Mouse (Mus musculus) liver, embryonic 15.5 days (tissue): Measurements from ENCODE around the gene Trim33. TPM values are rescaled to one million over a fixed set of nuclear protein-coding genes. Genes with fewer than 3 reads are reported as not detected.
A peak's percentile ranks its signal among the peaks of the same experiment; 100 is the strongest.

Source experiments
- ATAC-seq: fragments of 200-750 bp; cut with Nextera tagmentation; 2 replicates; pipeline ENCODE4 v1.8.0; 2017; ENCODE audit warnings: moderate number of reproducible peaks, mild to moderate bottlenecking, moderate library complexity; ENCODE audit not compliant: insufficient read depth
- H3K27ac ChIP-seq: fragments of 300-500 bp; sonication (generic); replicated peaks from 2 replicates; pipeline ENCODE4 v1.5.1; 2015; ENCODE audit warnings: mild to moderate bottlenecking, inconsistent platforms
- H3K27me3 ChIP-seq: fragments of 300-500 bp; sonication (generic); 2 replicates; pipeline ENCODE4 v1.6.1; 2015; ENCODE audit warnings: mild to moderate bottlenecking, inconsistent platforms
- H3K36me3 ChIP-seq: fragments of 300-500 bp; sonication (generic); replicated peaks from 2 replicates; pipeline ENCODE4 v1.6.1; 2015; ENCODE audit warnings: moderate library complexity, mild to moderate bottlenecking, inconsistent platforms
- H3K4me1 ChIP-seq: fragments of 300-500 bp; sonication (generic); replicated peaks from 2 replicates; pipeline ENCODE4 v1.6.1; 2015; ENCODE audit warnings: inconsistent platforms
- H3K4me2 ChIP-seq: fragments of 300-500 bp; sonication (generic); 2 replicates; pipeline ENCODE4 v1.6.1; 2015; ENCODE audit warnings: moderate library complexity, mild to moderate bottlenecking, inconsistent platforms
- H3K4me3 ChIP-seq: fragments of 300-500 bp; sonication (generic); replicated peaks from 2 replicates; pipeline ENCODE4 v1.5.1; 2015; ENCODE audit warnings: mild to moderate bottlenecking, inconsistent platforms
- H3K9ac ChIP-seq: fragments of 300-500 bp; sonication (generic); 2 replicates; pipeline ENCODE4 v1.6.1; 2015; ENCODE audit warnings: moderate library complexity, mild to moderate bottlenecking, inconsistent platforms
- H3K9me3 ChIP-seq: fragments of 300-500 bp; sonication (generic); replicated peaks from 2 replicates; pipeline ENCODE4 v1.6.1; 2016; ENCODE audit warnings: inconsistent platforms
- WGBS: fragments of 180-500 bp; shearing (Covaris S2); methylation state at CpG from one replicate; pipeline ENCODE4 v1.1.7; 2015; ENCODE audit warnings: mixed read lengths; ENCODE audit not compliant: insufficient replicate concordance; 5-methylcytosine and 5-hydroxymethylcytosine counted together
- polyA plus RNA-seq: library from polyadenylated mRNA; unstranded; fragments of >200 nt; fragmentation: Nextera tagmentation; extraction: Ambion mirVana; gene quantifications from 2 replicates; pipeline ENCODE4 v1.2.1, GENCODE M21; 2015

Trim33 gene
- polyA plus RNA-seq = 5.2 and 5.8 TPM in 2 replicates

- Histone ChIP-seq H3K4me2 (peak within 1 kb of the TSS; percentile 84), H3K36me3 (peaks cover 15% of the 10 kb centered on the region), H3K4me1 (peaks cover 30% of the 10 kb centered on the region), H3K9me3 (no peaks in the 10 kb centered on the region), H3K27me3 (no peaks in the 10 kb centered on the region), H3K4me3 (peak within 1 kb of the TSS; percentile 99), H3K9ac (peak within 1 kb of the TSS; percentile 99), H3K27ac (peak within 1 kb of the TSS; percentile 91)
- ATAC-seq = peak; percentile 91
- WGBS = under 1% methylated on average over 119 of the region's 136 CpGs
Observed at GRCm38 (mm10) chr3:103279182-103280149, at the start of gene Trim33. Gene Trim33 (plus strand): TSS chr3:103279293.

- Histone ChIP-seq H3K9me3 (no peaks in the 10 kb centered on the region), H3K4me3 (no peak overlapping the region), H3K27ac (no peak overlapping the region), H3K27me3 (no peaks in the 10 kb centered on the region), H3K4me2 (no peak overlapping the region), H3K4me1 (no peaks in the 10 kb centered on the region), H3K36me3 (no peaks in the 10 kb centered on the region), H3K9ac (no peak overlapping the region)
- 59% methylated on average over 4 of the region's 4 CpGs for WGBS
- no peak for ATAC-seq
Observed at GRCm38 (mm10) chr3:103232398-103232797, 46.7 kb upstream of the Trim33 start.

GRCm38 (mm10) chr3:103241524-103241923 lies 37.6 kb upstream of the Trim33 start:
- no peaks in the 10 kb centered on the region for H3K27me3 ChIP-seq
- H3K9ac ChIP-seq = no peak overlapping the region
- no peak overlapping the region for H3K4me3 ChIP-seq
- no peaks in the 10 kb centered on the region for H3K9me3 ChIP-seq
- no peak overlapping the region for H3K4me2 ChIP-seq
- ATAC-seq = no peak
- no peaks in the 10 kb centered on the region for H3K36me3 ChIP-seq
- H3K27ac ChIP-seq = no peak overlapping the region
- H3K4me1 ChIP-seq = no peaks in the 10 kb centered on the region
- WGBS = 62% methylated on average over 2 of the region's 2 CpGs

- no peak overlapping the region for H3K9ac ChIP-seq
- H3K4me1 ChIP-seq = no peaks in the 10 kb centered on the region
- H3K27ac ChIP-seq = no peak overlapping the region
- ATAC-seq = no peak
- H3K4me2 ChIP-seq = no peak overlapping the region
- no peaks in the 10 kb centered on the region for H3K36me3 ChIP-seq
- 66% methylated on average over 3 of the region's 3 CpGs for WGBS
- H3K9me3 ChIP-seq = no peaks in the 10 kb centered on the region
- no peaks in the 10 kb centered on the region for H3K27me3 ChIP-seq
- H3K4me3 ChIP-seq = no peak overlapping the region
Observed at GRCm38 (mm10) chr3:103242156-103242555, 36.9 kb upstream of the Trim33 start.

- Histone ChIP-seq H3K27ac (no peak overlapping the region), H3K36me3 (no peaks in the 10 kb centered on the region), H3K9ac (no peak overlapping the region), H3K4me2 (no peak overlapping the region), H3K27me3 (no peaks in the 10 kb centered on the region), H3K4me3 (no peak overlapping the region), H3K9me3 (no peaks in the 10 kb centered on the region), H3K4me1 (no peaks in the 10 kb centered on the region)
- ATAC-seq = no peak
- WGBS = 63% methylated on average over 2 of the region's 2 CpGs
Observed at GRCm38 (mm10) chr3:103243491-103243890, 35.6 kb upstream of the Trim33 start.

GRCm38 (mm10) chr3:103246627-103247260 lies 32.3 kb upstream of the Trim33 start:
- Histone ChIP-seq H3K4me1 (no peaks in the 10 kb centered on the region), H3K4me2 (no peak overlapping the region), H3K36me3 (no peaks in the 10 kb centered on the region), H3K9me3 (no peaks in the 10 kb centered on the region), H3K9ac (no peak overlapping the region), H3K27me3 (no peaks in the 10 kb centered on the region), H3K4me3 (no peak overlapping the region), H3K27ac (no peak overlapping the region)
- no peak for ATAC-seq
- whole genome bisulfite sequencing = 67% methylated on average over 17 of the region's 17 CpGs

GRCm38 (mm10) chr3:103256089-103256819 lies 22.8 kb upstream of the Trim33 start:
- Histone ChIP-seq H3K27me3 (no peaks in the 10 kb centered on the region), H3K9me3 (no peaks in the 10 kb centered on the region), H3K4me1 (peaks cover 13% of the 10 kb centered on the region), H3K4me3 (no peak overlapping the region), H3K4me2 (no peak overlapping the region), H3K9ac (no peak overlapping the region; the same call in 1 of the 2 replicates), H3K36me3 (no peaks in the 10 kb centered on the region), H3K27ac (no peak overlapping the region)
- WGBS = 10% methylated on average over 10 of the region's 10 CpGs
- ATAC-seq = peak; percentile 70

- no peak overlapping the region for H3K9ac ChIP-seq
- no peaks in the 10 kb centered on the region for H3K27me3 ChIP-seq
- H3K4me3 ChIP-seq = no peak overlapping the region
- H3K36me3 ChIP-seq = no peaks in the 10 kb centered on the region
- no peak overlapping the region for H3K27ac ChIP-seq
- H3K4me2 ChIP-seq = no peak overlapping the region
- WGBS = 72% methylated on average over 12 of the region's 12 CpGs
- H3K9me3 ChIP-seq = no peaks in the 10 kb centered on the region
- H3K4me1 ChIP-seq = no peaks in the 10 kb centered on the region
- no peak for ATAC-seq
Observed at GRCm38 (mm10) chr3:103262802-103263417, 16.2 kb upstream of the Trim33 start.

- peak overlapping the region; percentile 99 for H3K9ac ChIP-seq
- peak overlapping the region; percentile 99 for H3K4me3 ChIP-seq
- no peak for ATAC-seq
- peaks cover 29% of the 10 kb centered on the region for H3K4me1 ChIP-seq
- H3K36me3 ChIP-seq = peaks cover 11% of the 10 kb centered on the region
- peak overlapping the region; percentile 91 for H3K27ac ChIP-seq
- H3K9me3 ChIP-seq = no peaks in the 10 kb centered on the region
- H3K27me3 ChIP-seq = no peaks in the 10 kb centered on the region
- peak overlapping the region; percentile 84 for H3K4me2 ChIP-seq
- 16% methylated on average over 11 of the region's 11 CpGs for WGBS
Observed at GRCm38 (mm10) chr3:103278561-103279181, 422 bp upstream of the Trim33 start.

- Histone ChIP-seq H3K9ac (peak overlapping the region; percentile 99), H3K27me3 (no peaks in the 10 kb centered on the region), H3K27ac (peak overlapping the region; percentile 91), H3K4me1 (peaks cover 34% of the 10 kb centered on the region), H3K4me3 (peak overlapping the region; percentile 99), H3K4me2 (peak overlapping the region; percentile 84), H3K36me3 (peaks cover 15% of the 10 kb centered on the region), H3K9me3 (no peaks in the 10 kb centered on the region)
- WGBS = under 1% methylated on average over 36 of the region's 36 CpGs
- peak; percentile 41 for ATAC-seq
Observed at GRCm38 (mm10) chr3:103280241-103280761, 1.2 kb downstream of the Trim33 start.
